Mouse (Mus musculus) CH12.LX (cell line): ENCODE measurements around the gene Zbtb1. TPM values are rescaled to one million over a fixed set of nuclear protein-coding genes. Genes with fewer than 3 reads are reported as not detected.

ENCODE experiments used
- DNase-seq: peaks from one replicate; pipeline ENCODE4 v3.0.0-alpha.2; 2013; ENCODE audit errors: extremely low read depth
- H3K27ac ChIP-seq: 2 replicates; pipeline ENCODE4 v1.5.1; 2012; ENCODE audit warnings: low read depth, mild to moderate bottlenecking, control low read depth, moderate library complexity; ENCODE audit not compliant: insufficient read depth
- H3K27me3 ChIP-seq: replicated peaks from 2 replicates; pipeline ENCODE3; 2012; ENCODE audit warnings: inconsistent platforms
- H3K36me3 ChIP-seq, 2 experiments: replicated peaks in 1 of 2; 2 replicates each; pipeline versions ENCODE3 to v1.6.1; 2012; ENCODE audit warnings: inconsistent platforms in 1 of 2, low read length in 1 of 2, mild to moderate bottlenecking in 1 of 2, mixed read lengths in 1 of 2, moderate library complexity in 1 of 2; ENCODE audit not compliant: control insufficient read depth in 1 of 2, insufficient read depth in 1 of 2
- H3K4me1 ChIP-seq, 2 experiments: 2 replicates each; pipeline ENCODE4 v1.6.1; 2012; ENCODE audit warnings: inconsistent platforms in 1 of 2, moderate library complexity in 1 of 2; ENCODE audit not compliant: insufficient read depth in 2 of 2, control insufficient read depth in 1 of 2
- H3K4me2 ChIP-seq: 2 replicates; pipeline ENCODE4 v1.6.1; 2012; ENCODE audit warnings: low read depth, mild to moderate bottlenecking, control low read depth; ENCODE audit not compliant: poor library complexity, insufficient read depth, severe bottlenecking
- H3K4me3 ChIP-seq, 3 experiments: fragments of 150-350 bp in 1 of 3; sonication (generic) in 1 of 3; replicated peaks in 1 of 3; 2 replicates each; pipeline versions ENCODE3 to v1.5.1; 2011 to 2012; ENCODE audit warnings: low read depth in 2 of 3, low read length in 2 of 3, mild to moderate bottlenecking in 2 of 3, moderate library complexity in 2 of 3, control low read depth in 1 of 3, improper control_type of control experiment in 1 of 3, inconsistent platforms in 1 of 3, mixed read lengths in 1 of 3; ENCODE audit not compliant: poor library complexity in 1 of 3
- H3K79me2 ChIP-seq: replicated peaks from 2 replicates; pipeline ENCODE4 v1.6.1; 2012; ENCODE audit warnings: mild to moderate bottlenecking, moderate library complexity; ENCODE audit not compliant: control insufficient read depth, poor library complexity, insufficient read depth, severe bottlenecking; ENCODE audit errors: extremely low read depth
- H3K9ac ChIP-seq: 2 replicates; pipeline ENCODE4 v1.6.1; 2012; ENCODE audit warnings: low read depth, mild to moderate bottlenecking, control low read depth, moderate library complexity; ENCODE audit not compliant: insufficient read depth
- H3K9me3 ChIP-seq: replicated peaks from 2 replicates; pipeline ENCODE3; 2012; ENCODE audit warnings: low read length, inconsistent platforms, mixed read lengths
- BHLHE40 ChIP-seq: IDR thresholded peaks from 2 replicates; pipeline ENCODE4 v1.6.1; 2011; ENCODE audit warnings: mild to moderate bottlenecking, low read depth, low read length, improper control_type of control experiment
- CHD1 ChIP-seq: IDR thresholded peaks from 2 replicates; pipeline ENCODE4 v1.6.1; 2012; ENCODE audit warnings: low read depth, low read length, improper control_type of control experiment, inconsistent platforms
- CHD2 ChIP-seq: IDR thresholded peaks from 2 replicates; pipeline ENCODE4 v1.6.1; 2011; ENCODE audit warnings: low read length, improper control_type of control experiment
- CTCF ChIP-seq, 2 experiments: IDR thresholded peaks in 1 of 2; conservative IDR thresholded peaks in 1 of 2; 2 replicates each; pipeline ENCODE4 v1.5.1; 2011 to 2012; ENCODE audit warnings: low read depth in 2 of 2, low read length in 2 of 2, improper control_type of control experiment in 1 of 2, inconsistent platforms in 1 of 2, mild to moderate bottlenecking in 1 of 2, moderate library complexity in 1 of 2
- E2F4 ChIP-seq: IDR thresholded peaks from 2 replicates; pipeline ENCODE4 v1.6.1; 2011; ENCODE audit warnings: low read depth, low read length, improper control_type of control experiment; ENCODE audit not compliant: insufficient replicate concordance
- ELF1 ChIP-seq: IDR thresholded peaks from 2 replicates; pipeline ENCODE4 v1.6.1; 2014; ENCODE audit warnings: low read depth, mild to moderate bottlenecking, inconsistent platforms, low read length, improper control_type of control experiment
- EP300 ChIP-seq: IDR thresholded peaks from 2 replicates; pipeline ENCODE4 v1.6.1; 2011; ENCODE audit warnings: low read length, improper control_type of control experiment
- ETS1 ChIP-seq: conservative IDR thresholded peaks from 2 replicates; pipeline ENCODE4 v1.6.1; 2012; ENCODE audit warnings: low read depth, mild to moderate bottlenecking, inconsistent platforms, low read length, improper control_type of control experiment, moderate library complexity
- GABPA ChIP-seq: IDR thresholded peaks from 2 replicates; pipeline ENCODE4 v1.6.1; 2012; ENCODE audit warnings: low read depth, low read length, improper control_type of control experiment, inconsistent platforms; ENCODE audit not compliant: insufficient replicate concordance
- HCFC1 ChIP-seq: IDR thresholded peaks from 2 replicates; pipeline ENCODE4 v1.6.1; 2012; ENCODE audit warnings: low read depth, mild to moderate bottlenecking, inconsistent platforms, low read length, improper control_type of control experiment
- IRF4 ChIP-seq: IDR thresholded peaks from 2 replicates; pipeline ENCODE4 v1.6.1; 2014; ENCODE audit warnings: low read depth, mild to moderate bottlenecking, inconsistent platforms, low read length, improper control_type of control experiment
- JUN ChIP-seq: IDR thresholded peaks from 2 replicates; pipeline ENCODE4 v1.6.1; 2011; ENCODE audit warnings: low read depth, mild to moderate bottlenecking, low read length, improper control_type of control experiment, moderate library complexity; ENCODE audit not compliant: insufficient read depth
- JUND ChIP-seq: conservative IDR thresholded peaks from 2 replicates; pipeline ENCODE4 v1.6.1; 2011; ENCODE audit warnings: low read depth, low read length, improper control_type of control experiment
- KAT2A ChIP-seq: IDR thresholded peaks from 2 replicates; pipeline ENCODE4 v1.6.1; 2012; ENCODE audit warnings: low read length, improper control_type of control experiment, inconsistent platforms; ENCODE audit not compliant: insufficient replicate concordance
- MAFK ChIP-seq: IDR thresholded peaks from 2 replicates; pipeline ENCODE4 v1.6.1; 2011; ENCODE audit warnings: low read length, improper control_type of control experiment; ENCODE audit not compliant: insufficient replicate concordance
- MAX ChIP-seq: IDR thresholded peaks from 2 replicates; pipeline ENCODE4 v1.6.1; 2011; ENCODE audit warnings: low read length, improper control_type of control experiment
- MAZ ChIP-seq: IDR thresholded peaks from 2 replicates; pipeline ENCODE4 v1.6.1; 2012; ENCODE audit warnings: low read depth, mild to moderate bottlenecking, inconsistent platforms, low read length, improper control_type of control experiment, moderate library complexity
- MEF2A ChIP-seq: IDR thresholded peaks from 2 replicates; pipeline ENCODE4 v1.6.1; 2014; ENCODE audit warnings: low read depth, mild to moderate bottlenecking, inconsistent platforms, low read length, improper control_type of control experiment, borderline replicate concordance
- MXI1 ChIP-seq: IDR thresholded peaks from 2 replicates; pipeline ENCODE4 v1.6.1; 2011; ENCODE audit warnings: mild to moderate bottlenecking, low read depth, low read length, improper control_type of control experiment
- MYC ChIP-seq: IDR thresholded peaks from 2 replicates; pipeline ENCODE4 v1.6.1; 2011; ENCODE audit warnings: low read depth, mild to moderate bottlenecking, improper control_type of control experiment, low read length
- NELFE ChIP-seq: IDR thresholded peaks from 2 replicates; pipeline ENCODE4 v1.6.1; 2011; ENCODE audit warnings: low read depth, low read length, improper control_type of control experiment
- NRF1 ChIP-seq: IDR thresholded peaks from 2 replicates; pipeline ENCODE4 v1.6.1; 2014; ENCODE audit warnings: low read depth, mild to moderate bottlenecking, inconsistent platforms, low read length, improper control_type of control experiment, moderate library complexity
- PAX5 ChIP-seq: IDR thresholded peaks from 2 replicates; pipeline ENCODE4 v1.6.1; 2012; ENCODE audit warnings: low read length, inconsistent platforms, mixed read lengths
- POLR2A ChIP-seq: IDR thresholded peaks from 2 replicates; pipeline ENCODE4 v1.6.1; 2011; ENCODE audit warnings: low read depth, mild to moderate bottlenecking, improper control_type of control experiment, low read length
- POLR2AphosphoS2 ChIP-seq: IDR thresholded peaks from 2 replicates; pipeline ENCODE4 v1.6.1; 2011; ENCODE audit warnings: low read depth, low read length, improper control_type of control experiment
- RAD21 ChIP-seq: IDR thresholded peaks from 2 replicates; pipeline ENCODE4 v1.6.1; 2011; ENCODE audit warnings: low read depth, mild to moderate bottlenecking, low read length, improper control_type of control experiment, moderate library complexity
- RCOR1 ChIP-seq: conservative IDR thresholded peaks from 2 replicates; pipeline ENCODE4 v1.6.1; 2012; ENCODE audit warnings: low read depth, mild to moderate bottlenecking, inconsistent platforms, low read length, improper control_type of control experiment
- SIN3A ChIP-seq: IDR thresholded peaks from 2 replicates; pipeline ENCODE4 v1.6.1; 2012; ENCODE audit warnings: low read length, improper control_type of control experiment, inconsistent platforms
- SMC3 ChIP-seq: IDR thresholded peaks from 2 replicates; pipeline ENCODE4 v1.6.1; 2011; ENCODE audit warnings: low read depth, low read length, improper control_type of control experiment
- TBP ChIP-seq: conservative IDR thresholded peaks from 2 replicates; pipeline ENCODE4 v1.6.1; 2011; ENCODE audit warnings: low read depth, low read length, improper control_type of control experiment
- TCF12 ChIP-seq: IDR thresholded peaks from 2 replicates; pipeline ENCODE4 v1.6.1; 2014; ENCODE audit warnings: low read depth, mild to moderate bottlenecking, inconsistent platforms, low read length, improper control_type of control experiment
- UBTF ChIP-seq: IDR thresholded peaks from 2 replicates; pipeline ENCODE4 v1.6.1; 2012; ENCODE audit warnings: low read depth, mild to moderate bottlenecking, inconsistent platforms, low read length, improper control_type of control experiment, moderate library complexity
- USF1 ChIP-seq: IDR thresholded peaks from 2 replicates; pipeline ENCODE4 v1.6.1; 2014; ENCODE audit warnings: low read depth, mild to moderate bottlenecking, inconsistent platforms, low read length, improper control_type of control experiment
- ZC3H11A ChIP-seq: IDR thresholded peaks from 2 replicates; pipeline ENCODE4 v1.6.1; 2012; ENCODE audit warnings: low read depth, mild to moderate bottlenecking, inconsistent platforms, low read length, improper control_type of control experiment
- ZKSCAN1 ChIP-seq: IDR thresholded peaks from 2 replicates; pipeline ENCODE4 v1.6.1; 2012; ENCODE audit warnings: low read depth, inconsistent platforms, low read length, improper control_type of control experiment, borderline replicate concordance
- ZMIZ1 ChIP-seq: IDR thresholded peaks from 2 replicates; pipeline ENCODE4 v1.6.1; 2012; ENCODE audit warnings: low read depth, mild to moderate bottlenecking, inconsistent platforms, low read length, improper control_type of control experiment
- ZNF384 ChIP-seq: IDR thresholded peaks from 2 replicates; pipeline ENCODE4 v1.6.1; 2012; ENCODE audit warnings: low read depth, low read length, improper control_type of control experiment, inconsistent platforms
- dilution Hi-C: fragments of 300-500 bp; cut with MboI; formaldehyde crosslinking; loops from 2 replicates; pipeline ENCODE4 v1.14.3; 2020; ENCODE audit warnings: low sequenced_read_pairs; ENCODE audit not compliant: extremely low pct_unique_long_range_greater_than_20kb, extremely low pct_ligation_motif_present
- in situ Hi-C: fragments of 300-500 bp; cut with MboI; formaldehyde crosslinking; loops from 3 replicates; pipeline ENCODE4 v1.14.3; 2019; ENCODE audit warnings: low sequenced_read_pairs, low pct_ligation_motif_present, low pct_unique_long_range_greater_than_20kb, mixed read lengths
- polyA plus RNA-seq: library from polyadenylated mRNA; unstranded; fragments of >175 nt; gene quantifications from 2 replicates; pipeline ENCODE4 v1.2.1, GENCODE M21; 2012; ENCODE audit warnings: low read depth; ENCODE audit not compliant: insufficient read length
- total RNA-seq, 2 experiments: library from RNA; depleted of rRNA; stranded (reverse); fragments of 300-350 nt in 1 of 2; fragments of >200 nt in 1 of 2; gene quantifications; 2 replicates each; pipeline ENCODE4 v1.2.3; 2012 to 2014

Zbtb1 gene
- 6.4 and 7.5 TPM in 2 replicates for total RNA-seq (2012; rRNA removed)
- 22.0 and 24.9 TPM in 2 replicates for total RNA-seq (2014; rRNA removed)
- polyA plus RNA-seq = 16.0 and 17.1 TPM in 2 replicates

DNA sequence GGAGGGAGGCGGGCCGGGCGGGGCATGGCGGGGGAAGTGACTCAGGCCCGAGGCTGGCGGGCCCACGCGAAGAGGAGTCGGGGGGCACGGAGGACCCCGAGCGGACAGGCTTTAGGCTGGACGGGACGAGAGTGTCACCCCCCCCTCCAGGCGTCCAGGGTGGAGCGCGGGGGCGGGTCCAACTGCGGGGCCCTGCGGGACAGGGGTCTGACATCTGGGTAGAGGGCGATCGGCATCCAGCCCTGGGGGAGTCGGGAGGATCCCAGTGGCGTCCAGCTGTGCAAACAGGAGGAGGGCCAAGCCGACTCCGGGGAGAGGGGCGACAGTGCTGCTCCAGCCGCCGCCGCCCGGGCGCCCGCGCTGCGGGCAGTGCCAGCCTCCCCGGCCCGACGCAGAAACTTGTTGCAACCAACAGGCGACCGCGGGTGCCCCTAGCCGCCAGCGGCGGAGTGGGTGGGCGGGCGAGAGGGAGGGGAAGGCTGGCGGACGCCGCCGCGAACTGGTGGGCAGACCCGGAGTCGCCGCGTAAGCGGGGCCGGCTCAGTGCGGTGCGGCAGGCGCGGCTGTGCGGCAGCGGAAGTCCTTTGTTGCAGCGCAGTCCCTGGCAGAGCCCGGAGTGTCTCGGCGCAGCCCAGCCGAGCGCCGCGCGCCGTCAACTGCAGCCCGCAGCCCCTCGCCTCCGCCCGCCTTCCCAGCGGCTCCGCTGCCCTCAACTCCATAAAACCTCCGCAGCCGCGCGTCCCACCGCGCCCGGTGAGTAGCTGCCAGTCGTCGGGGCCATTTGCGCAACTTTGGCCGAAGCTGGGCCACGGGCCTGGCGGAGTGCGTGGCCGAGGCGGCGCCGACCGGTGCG, at the start of gene Zbtb1:
Gene Zbtb1, plus strand, starts transcription at position 289 of the 853 bp plus-strand sequence.
- no peaks in the 10 kb centered on the region for H3K27me3 ChIP-seq
- peak within 1 kb of the TSS; percentile 98 for H3K27ac ChIP-seq
- in situ Hi-C loops (loop anchor here (5.0 to 10.0 kb wide), 3 partner anchors 37 to 225 kb away; no protein-coding TSS in a partner anchor), dilution Hi-C loops (no loop called here)
- peaks cover 76% of the 10 kb centered on the region for H3K79me2 ChIP-seq
- DNase-seq = peak; percentile 54
- peak within 1 kb of the TSS; percentile 96 for H3K9ac ChIP-seq
- H3K4me1 ChIP-seq = peaks cover 0 to 50% of the 10 kb centered on the region in 2 experiments; a peak in 2 of 4 replicates
- peak within 1 kb of the TSS; percentile 75 to 99 (median 77) for H3K4me3 ChIP-seq
- peaks cover 0 to 4% of the 10 kb centered on the region in 2 experiments for H3K36me3 ChIP-seq
- no peaks in the 10 kb centered on the region for H3K9me3 ChIP-seq
- no peak within 1 kb of the TSS for H3K4me2 ChIP-seq
- TF ChIP-seq MEF2A = no peak
- TF ChIP-seq KAT2A = no peak
- TF ChIP-seq USF1 = no peak
- TF ChIP-seq HCFC1 = peak; percentile 28
- TF ChIP-seq ELF1 = 0 out of 2 replicates have a peak, but pooled peaks have one; percentile 37
- peak; percentile 98 for TF ChIP-seq UBTF
- TF ChIP-seq PAX5 = no peak
- peak; percentile 45; the same call in 1 of the 2 replicates for TF ChIP-seq ZMIZ1
- TF ChIP-seq MAX = no peak
- TF ChIP-seq ETS1 = no peak
- TF ChIP-seq JUN = no peak
- TF ChIP-seq GABPA = no peak
- no peak for TF ChIP-seq SMC3
- TF ChIP-seq NRF1 = peak; percentile 47; the same call in 1 of the 2 replicates
- no peak for TF ChIP-seq TBP
- TF ChIP-seq CHD2 = no peak
- no peak for TF ChIP-seq ZKSCAN1
- TF ChIP-seq CTCF (conservative IDR thresholded peaks at IDR 0.05 in 1 of 2, IDR thresholded peaks at IDR 0.05 in 1 of 2; ENCODE audit: low read depth in 2 of 2, low read length in 2 of 2) = peak in 1 of 2 experiments; percentile 10; a peak in 1 of 4 replicates
- peak; percentile 37; the same call in 1 of the 2 replicates for TF ChIP-seq MXI1
- TF ChIP-seq RCOR1 = no peak
- no peak for TF ChIP-seq ZNF384
- TF ChIP-seq E2F4 = no peak
- no peak for TF ChIP-seq EP300
- no peak for TF ChIP-seq JUND
- no peak for TF ChIP-seq POLR2AphosphoS2
- no peak for TF ChIP-seq MYC
- no peak; the same call in 1 of the 2 replicates for TF ChIP-seq IRF4
- no peak for TF ChIP-seq RAD21
- TF ChIP-seq CHD1 = peak; percentile 8; the same call in 1 of the 2 replicates
- peak; percentile 33; the same call in 1 of the 2 replicates for TF ChIP-seq SIN3A
- peak; percentile 35; the same call in 1 of the 2 replicates for TF ChIP-seq NELFE
- no peak for TF ChIP-seq MAFK
- peak; percentile 64 for TF ChIP-seq POLR2A
- TF ChIP-seq BHLHE40 = peak; percentile 32; the same call in 1 of the 2 replicates
- TF ChIP-seq TCF12 = peak; percentile 58
- no peak for TF ChIP-seq ZC3H11A
- TF ChIP-seq MAZ = no peak
